Mouse (Mus musculus) intestine, embryonic 15.5 days (tissue): ENCODE results near the gene Etv6. TPM values are rescaled to one million over a fixed set of nuclear protein-coding genes. Genes with fewer than 3 reads are reported as not detected.

Source experiments
- ATAC-seq: fragments of 200-750 bp; cut with Nextera tagmentation; 2 replicates; pipeline ENCODE4 v1.8.0; 2017; ENCODE audit warnings: moderate TSS enrichment, moderate library complexity
- H3K27ac ChIP-seq: fragments of 300-500 bp; sonication (generic); 2 replicates; pipeline ENCODE4 v1.5.1; 2015; ENCODE audit warnings: mild to moderate bottlenecking, inconsistent platforms
- H3K27me3 ChIP-seq: fragments of 300-500 bp; sonication (generic); replicated peaks from 2 replicates; pipeline ENCODE4 v1.6.1; 2015; ENCODE audit warnings: inconsistent platforms
- H3K36me3 ChIP-seq: fragments of 300-500 bp; sonication (generic); 2 replicates; pipeline ENCODE4 v1.6.1; 2015; ENCODE audit warnings: inconsistent platforms
- H3K4me1 ChIP-seq: fragments of 300-500 bp; sonication (generic); replicated peaks from 2 replicates; pipeline ENCODE4 v1.6.1; 2015; ENCODE audit warnings: inconsistent platforms
- H3K4me2 ChIP-seq: fragments of 300-500 bp; sonication (generic); replicated peaks from 2 replicates; pipeline ENCODE4 v1.6.1; 2015; ENCODE audit warnings: mild to moderate bottlenecking, inconsistent platforms
- H3K4me3 ChIP-seq: fragments of 300-500 bp; sonication (generic); replicated peaks from 2 replicates; pipeline ENCODE4 v1.5.1; 2015; ENCODE audit warnings: inconsistent platforms
- H3K9ac ChIP-seq: fragments of 300-500 bp; sonication (generic); 2 replicates; pipeline ENCODE4 v1.6.1; 2015; ENCODE audit warnings: inconsistent platforms
- H3K9me3 ChIP-seq: fragments of 300-500 bp; sonication (generic); 2 replicates; pipeline ENCODE4 v1.6.1; 2016; ENCODE audit warnings: inconsistent platforms
- WGBS: fragments of 180-500 bp; shearing (Covaris S2); methylation state at CpG from one replicate; pipeline ENCODE4 v1.1.7; 2015; 5-methylcytosine and 5-hydroxymethylcytosine counted together
- polyA plus RNA-seq: library from polyadenylated mRNA; unstranded; fragments of >200 nt; fragmentation: Nextera tagmentation; extraction: Ambion mirVana; gene quantifications from 2 replicates; pipeline ENCODE4 v1.2.1, GENCODE M21; 2015

Gene Etv6
- polyA plus RNA-seq, 1 experiment from 2014 or later: 12.5 TPM

DNA sequence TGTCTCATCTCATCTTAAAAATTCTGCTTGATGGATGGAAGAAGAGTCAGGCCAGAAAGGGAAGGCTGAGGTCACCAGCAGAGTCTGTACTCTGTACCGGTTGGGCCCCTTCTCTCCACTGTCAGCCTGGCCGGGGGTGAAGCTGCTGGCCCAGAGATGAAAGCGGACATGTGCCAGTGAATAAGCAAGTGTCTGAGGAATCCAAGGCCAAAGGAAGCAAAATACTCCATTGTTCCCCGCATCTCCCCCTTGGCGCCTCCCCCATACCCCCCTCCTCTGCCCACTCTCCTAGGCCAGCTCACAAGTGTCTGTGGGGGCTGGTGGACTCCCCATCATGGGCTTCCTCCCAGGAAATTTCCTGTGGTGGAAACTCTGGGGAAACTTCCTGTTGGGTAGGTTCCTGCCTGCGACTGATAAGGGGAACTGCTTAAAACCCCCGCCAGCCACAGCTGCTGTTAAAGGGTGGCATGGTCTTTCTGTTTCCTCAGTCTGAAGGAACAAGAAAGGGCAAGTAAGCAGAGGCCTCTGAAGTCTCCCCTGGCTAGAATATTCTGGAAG lies 154.2 kb downstream of the Etv6 start:
- H3K36me3 ChIP-seq: no peaks in the 10 kb centered on the region
- H3K27me3 ChIP-seq: no peaks in the 10 kb centered on the region
- H3K27ac ChIP-seq: peak overlapping the region; percentile 81
- no peak overlapping the region for H3K9ac ChIP-seq
- H3K4me3 ChIP-seq: no peak overlapping the region
- peaks cover 18% of the 10 kb centered on the region for H3K4me1 ChIP-seq
- WGBS: 37% methylated on average over 7 of the region's 7 CpGs
- H3K9me3 ChIP-seq: no peaks in the 10 kb centered on the region
- peak; percentile 66 for ATAC-seq
- H3K4me2 ChIP-seq: no peak overlapping the region

DNA sequence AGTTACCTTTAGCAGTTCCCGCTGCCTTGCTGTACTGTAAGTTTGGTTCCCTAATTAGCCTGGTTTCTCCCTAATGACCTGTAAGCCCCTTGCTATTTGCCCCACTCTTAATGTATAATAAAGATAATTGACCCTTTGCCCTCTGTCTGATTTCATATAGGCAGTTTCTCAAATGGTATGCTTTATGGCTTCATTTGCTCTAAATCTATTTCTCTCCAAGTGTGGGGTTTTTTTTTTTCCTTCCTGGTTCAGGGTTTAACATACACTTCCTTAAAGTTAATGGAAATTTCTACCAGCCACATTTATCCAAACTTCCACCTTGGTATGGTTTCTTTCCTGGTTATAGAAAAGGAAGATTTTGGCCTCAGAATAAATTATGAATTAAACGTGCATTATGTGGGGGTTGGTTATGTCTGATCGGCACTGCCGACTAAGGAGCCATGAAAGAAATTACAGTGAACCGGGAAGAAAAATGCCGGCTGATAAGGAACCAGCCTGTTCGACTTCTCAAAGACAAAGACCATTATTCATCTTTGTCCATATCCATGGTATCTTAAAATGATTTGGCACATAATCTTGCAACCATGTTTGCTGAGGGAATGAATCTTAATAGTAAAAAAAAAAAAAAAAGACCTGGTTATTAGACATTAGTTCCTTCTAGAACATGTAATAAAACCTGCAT lies 155.2 kb downstream of the Etv6 start:
- H3K27me3 ChIP-seq: no peaks in the 10 kb centered on the region
- no peak overlapping the region for H3K9ac ChIP-seq
- H3K4me1 ChIP-seq: peaks cover 18% of the 10 kb centered on the region
- no peaks in the 10 kb centered on the region for H3K9me3 ChIP-seq
- no peaks in the 10 kb centered on the region for H3K36me3 ChIP-seq
- WGBS: 48% methylated on average over 7 of the region's 7 CpGs
- H3K4me2 ChIP-seq: no peak overlapping the region
- peak overlapping the region; percentile 81; the same call in 1 of the 2 replicates for H3K27ac ChIP-seq
- H3K4me3 ChIP-seq: no peak overlapping the region
- ATAC-seq: peak; percentile 53

DNA sequence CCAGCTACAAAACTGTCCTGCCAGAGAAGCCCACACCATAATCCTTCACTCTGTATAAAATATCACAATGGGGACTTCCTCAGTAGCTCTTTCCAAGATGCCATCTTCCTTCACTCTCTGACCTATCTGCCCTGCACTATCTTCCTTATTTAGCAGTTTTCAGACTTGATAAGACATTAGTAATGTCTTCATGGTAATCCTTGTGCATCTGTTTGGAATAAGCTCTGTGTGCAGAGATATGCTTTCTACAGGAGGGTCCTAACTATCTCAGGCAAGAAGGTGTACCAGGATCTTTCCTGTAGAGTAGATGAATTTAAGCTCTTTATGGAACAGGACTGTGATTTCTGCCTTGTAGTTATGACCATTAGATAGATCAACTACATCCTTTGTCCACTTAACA lies 157.2 kb downstream of the Etv6 start:
- H3K9ac ChIP-seq: no peak overlapping the region
- no peak for ATAC-seq
- no peak overlapping the region for H3K4me2 ChIP-seq
- H3K4me1 ChIP-seq: peaks cover 18% of the 10 kb centered on the region
- no peak overlapping the region for H3K27ac ChIP-seq
- H3K36me3 ChIP-seq: no peaks in the 10 kb centered on the region
- H3K27me3 ChIP-seq: no peaks in the 10 kb centered on the region
- no peak overlapping the region for H3K4me3 ChIP-seq
- no peaks in the 10 kb centered on the region for H3K9me3 ChIP-seq

DNA sequence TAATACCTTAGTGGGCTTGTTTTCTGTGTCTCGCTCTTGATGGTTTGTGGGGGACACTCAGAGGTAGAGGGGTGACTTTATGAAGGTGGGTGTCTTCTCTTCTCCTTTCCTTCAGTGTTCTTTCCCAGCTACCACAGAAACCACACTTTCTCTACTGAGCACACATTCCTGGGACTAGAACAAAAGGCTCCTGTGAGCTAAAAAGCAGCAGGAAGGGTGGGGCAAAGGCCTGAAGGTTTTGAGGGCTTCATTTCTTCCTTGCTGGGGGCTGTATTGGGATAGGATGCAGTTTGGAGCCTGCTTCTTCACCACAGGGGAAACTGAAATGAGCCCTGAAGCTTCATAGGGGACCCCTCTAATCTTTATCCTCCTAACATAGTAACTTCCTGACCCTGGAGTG lies 164.4 kb downstream of the Etv6 start:
- WGBS: 89% methylated on average over 1 of the region's 1 CpGs
- H3K4me1 ChIP-seq: peaks cover 9% of the 10 kb centered on the region; the same call in 1 of the 2 replicates
- no peak overlapping the region for H3K27ac ChIP-seq

DNA sequence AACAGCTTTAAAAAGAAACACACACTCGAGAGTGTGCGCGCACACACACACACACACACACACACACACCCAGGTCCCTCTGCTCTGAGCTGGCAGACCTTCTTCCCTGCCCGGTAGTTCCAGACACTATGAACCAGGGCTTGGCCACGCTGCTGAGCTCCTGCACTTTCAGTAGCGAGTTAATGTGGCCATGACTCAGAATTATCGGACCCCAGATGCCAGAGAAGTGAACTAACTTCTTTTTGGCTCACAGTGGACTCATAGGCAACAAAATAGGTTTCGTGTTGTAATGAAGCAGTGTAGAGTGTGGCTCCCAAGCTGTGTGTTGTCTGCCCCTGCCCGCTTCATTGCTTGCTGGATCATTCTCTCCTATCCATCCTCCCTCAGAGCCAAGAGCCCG lies 165.1 kb downstream of the Etv6 start:
- Histone ChIP-seq H3K9ac (no peak overlapping the region), H3K4me2 (no peak overlapping the region), H3K27ac (no peak overlapping the region), H3K4me1 (peaks cover 9% of the 10 kb centered on the region; the same call in 1 of the 2 replicates), H3K36me3 (no peaks in the 10 kb centered on the region), H3K9me3 (no peaks in the 10 kb centered on the region), H3K27me3 (no peaks in the 10 kb centered on the region), H3K4me3 (no peak overlapping the region)
- 78% methylated on average over 10 of the region's 10 CpGs for WGBS
- no peak for ATAC-seq

More for the DNA sequence above, 164.4 kb downstream of the Etv6 start:
- no peak overlapping the region for H3K4me3 ChIP-seq
- H3K27me3 ChIP-seq: no peaks in the 10 kb centered on the region
- no peak for ATAC-seq
- H3K36me3 ChIP-seq: no peaks in the 10 kb centered on the region
- no peak overlapping the region for H3K4me2 ChIP-seq
- H3K9me3 ChIP-seq: no peaks in the 10 kb centered on the region
- H3K9ac ChIP-seq: no peak overlapping the region

DNA sequence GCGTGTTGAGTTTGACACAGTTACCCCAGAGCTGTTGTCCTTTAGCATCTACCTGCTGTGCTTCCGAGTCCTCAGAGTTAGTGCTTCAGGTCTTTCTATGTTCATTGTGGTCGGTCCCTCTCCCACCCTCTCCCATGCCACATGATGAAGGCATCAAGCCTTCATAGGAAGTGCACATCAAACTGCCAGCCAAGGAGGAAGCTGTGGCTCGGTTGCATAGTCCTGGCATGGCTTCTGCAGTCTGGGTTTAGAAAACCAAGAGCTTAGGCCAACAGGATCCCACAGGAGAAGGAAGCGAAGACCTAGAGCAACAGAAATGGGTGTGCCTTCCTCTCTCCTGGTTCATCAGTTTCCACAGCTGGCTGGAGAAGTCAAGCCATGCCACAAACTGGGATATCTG lies 166.7 kb downstream of the Etv6 start:
- 94% methylated on average over 5 of the region's 5 CpGs for WGBS
- no peaks in the 10 kb centered on the region for H3K27me3 ChIP-seq
- H3K4me2 ChIP-seq: no peak overlapping the region
- no peaks in the 10 kb centered on the region for H3K9me3 ChIP-seq
- H3K9ac ChIP-seq: no peak overlapping the region
- peaks cover 11% of the 10 kb centered on the region; the same call in 1 of the 2 replicates for H3K4me1 ChIP-seq
- H3K36me3 ChIP-seq: no peaks in the 10 kb centered on the region
- ATAC-seq: no peak
- no peak overlapping the region for H3K4me3 ChIP-seq
- no peak overlapping the region for H3K27ac ChIP-seq

DNA sequence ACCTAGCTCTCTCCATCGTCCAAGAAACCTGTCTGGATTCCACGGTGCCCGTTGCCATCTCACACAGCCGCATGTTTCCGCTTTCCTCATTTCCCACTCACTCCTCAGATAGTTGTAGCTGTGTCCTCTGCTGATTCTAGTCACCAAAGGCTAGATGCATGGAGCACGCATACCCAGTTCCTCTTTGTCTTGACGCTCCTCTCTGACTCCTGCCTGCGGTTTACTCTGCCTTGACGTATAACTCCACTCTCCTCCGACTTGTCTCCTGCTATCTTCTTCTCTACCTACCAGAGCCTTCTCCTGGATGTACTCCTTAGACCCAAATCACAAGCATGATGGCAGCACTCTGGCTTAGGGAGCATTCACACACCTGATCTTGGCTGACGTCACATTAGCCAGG lies 169.7 kb downstream of the Etv6 start:
- 93% methylated on average over 11 of the region's 11 CpGs for WGBS

DNA sequence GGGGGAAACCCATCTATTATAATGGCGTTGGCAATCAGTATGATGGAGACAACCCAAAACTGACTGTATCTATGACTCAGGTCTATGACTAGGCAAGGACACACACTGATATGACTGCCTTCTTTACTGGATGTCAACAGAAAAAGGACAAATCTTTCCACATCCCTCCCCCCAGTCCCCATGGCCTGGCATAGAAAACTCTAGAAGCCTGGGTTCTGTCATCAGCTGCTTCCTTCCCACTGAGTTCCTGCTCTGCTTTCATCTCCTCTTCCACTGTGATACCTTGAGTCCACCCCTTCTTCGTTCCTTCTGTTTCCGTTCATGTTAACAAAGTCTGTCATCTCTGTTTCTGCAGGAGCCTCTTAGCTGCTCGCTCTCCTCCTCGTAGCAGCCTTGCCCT lies 170.2 kb downstream of the Etv6 start:
- Histone ChIP-seq H3K27me3 (no peaks in the 10 kb centered on the region), H3K36me3 (no peaks in the 10 kb centered on the region), H3K4me3 (no peak overlapping the region), H3K9ac (no peak overlapping the region), H3K4me2 (no peak overlapping the region), H3K4me1 (peaks cover 15% of the 10 kb centered on the region), H3K27ac (no peak overlapping the region), H3K9me3 (no peaks in the 10 kb centered on the region)
- no peak for ATAC-seq
- WGBS: 51% methylated on average over 5 of the region's 5 CpGs

More for the DNA sequence above, 169.7 kb downstream of the Etv6 start:
- Histone ChIP-seq H3K4me1 (peaks cover 15% of the 10 kb centered on the region), H3K4me2 (no peak overlapping the region), H3K9me3 (no peaks in the 10 kb centered on the region), H3K27ac (no peak overlapping the region), H3K36me3 (no peaks in the 10 kb centered on the region), H3K4me3 (no peak overlapping the region), H3K9ac (no peak overlapping the region), H3K27me3 (no peaks in the 10 kb centered on the region)
- no peak for ATAC-seq

DNA sequence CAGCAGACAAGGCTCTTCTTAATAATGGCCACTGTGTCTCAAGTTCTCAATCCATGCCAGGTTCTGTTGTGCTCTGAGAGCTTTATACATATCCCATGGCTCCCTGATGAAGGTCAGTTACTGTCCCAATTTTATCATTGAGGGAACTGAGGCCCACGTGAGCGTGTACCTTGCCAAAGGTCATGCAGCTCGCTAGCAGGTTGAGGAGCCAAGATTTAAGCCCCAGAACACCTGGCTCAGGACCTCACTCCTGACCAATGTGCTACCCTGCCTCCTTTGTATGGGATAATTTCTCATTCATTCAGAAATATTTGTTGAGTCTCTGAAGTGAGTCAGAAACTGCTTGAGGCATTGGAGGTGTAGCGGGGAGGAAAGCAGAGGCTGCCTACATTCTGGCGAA lies 170.8 kb downstream of the Etv6 start:
- Histone ChIP-seq H3K4me3 (no peak overlapping the region), H3K4me2 (no peak overlapping the region), H3K27me3 (no peaks in the 10 kb centered on the region), H3K4me1 (peaks cover 15% of the 10 kb centered on the region), H3K27ac (no peak overlapping the region), H3K36me3 (no peaks in the 10 kb centered on the region), H3K9ac (no peak overlapping the region), H3K9me3 (no peaks in the 10 kb centered on the region)
- 84% methylated on average over 5 of the region's 5 CpGs for WGBS
- no peak for ATAC-seq

DNA sequence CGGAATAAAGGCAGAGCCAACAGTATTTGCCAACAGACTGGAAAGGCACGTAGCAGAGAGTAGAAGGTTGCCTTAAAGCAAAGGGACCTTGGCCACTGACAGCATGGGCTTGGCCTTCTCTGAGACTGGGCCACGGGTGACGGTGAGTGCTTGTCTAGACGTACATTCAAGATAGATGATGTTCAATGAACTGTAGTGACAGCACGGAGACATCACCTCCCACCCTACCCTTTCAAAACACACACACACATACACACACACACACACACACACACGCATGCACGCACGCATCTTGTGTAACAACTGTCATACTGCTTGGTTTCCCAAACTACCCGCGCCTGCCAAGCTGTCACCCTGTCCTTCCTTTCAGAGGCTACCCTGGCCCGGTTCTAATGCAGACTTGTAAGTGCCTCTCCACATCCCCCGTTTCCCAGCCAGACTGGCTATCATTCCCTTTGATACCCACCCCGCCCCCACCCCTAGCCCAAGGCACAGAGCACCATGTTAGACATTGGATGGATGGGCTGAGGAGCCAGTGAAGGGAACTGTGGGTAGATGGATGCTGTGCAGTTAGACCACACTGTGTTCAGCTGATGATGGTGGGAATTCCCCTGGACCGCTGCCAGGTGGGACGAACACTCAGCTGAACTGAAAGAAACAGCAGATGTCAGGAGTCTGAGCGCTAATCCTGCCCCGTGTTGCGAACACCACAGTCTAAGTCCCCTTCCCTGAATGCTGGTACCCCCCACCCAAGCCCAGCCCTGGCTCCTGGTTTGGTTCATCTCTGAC lies 172.1 kb downstream of the Etv6 start:
- H3K4me2 ChIP-seq: peak overlapping the region; percentile 35
- peak overlapping the region; percentile 17; the same call in 1 of the 2 replicates for H3K27ac ChIP-seq

DNA sequence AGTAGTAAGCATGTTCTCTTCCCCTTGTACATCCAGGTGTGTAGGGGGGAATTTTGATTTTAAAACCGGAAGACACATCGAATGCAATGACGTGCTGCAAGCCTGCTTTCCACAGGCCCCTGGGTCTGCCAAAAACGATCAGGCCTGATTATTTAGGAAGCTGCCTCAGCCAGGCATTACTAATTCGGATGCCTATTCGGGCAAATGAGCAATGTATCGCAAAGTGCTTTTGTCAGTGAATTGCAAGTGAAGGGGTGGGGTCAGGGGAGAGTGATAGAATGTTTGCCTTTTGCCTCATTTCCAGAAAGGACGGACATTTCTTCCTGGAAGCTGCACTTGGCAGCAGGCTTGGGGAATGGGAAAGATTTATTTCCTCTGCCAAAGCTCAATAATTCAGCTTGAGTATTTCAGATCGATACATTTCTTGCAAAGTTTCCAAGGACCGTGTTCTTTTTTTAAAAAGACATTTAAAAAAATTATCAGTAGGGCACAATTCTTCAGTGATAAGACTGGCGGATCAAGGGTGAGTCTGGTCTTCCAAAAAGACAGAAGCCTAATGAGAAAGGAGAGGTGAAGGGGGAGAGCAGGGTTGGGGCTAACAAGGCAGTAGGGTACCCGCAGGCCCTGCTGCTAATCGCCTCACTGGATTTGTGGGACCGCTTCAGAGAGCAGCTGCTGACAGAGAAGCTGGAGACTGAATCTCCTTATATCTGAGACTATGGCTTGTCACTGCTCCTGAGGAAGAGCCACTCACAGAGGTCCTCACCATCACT lies 172.9 kb downstream of the Etv6 start:
- Histone ChIP-seq H3K4me2 (peak overlapping the region; percentile 35), H3K27me3 (no peaks in the 10 kb centered on the region), H3K36me3 (no peaks in the 10 kb centered on the region), H3K27ac (peak overlapping the region; percentile 17; the same call in 1 of the 2 replicates), H3K9ac (0 out of 2 replicates have a peak overlapping the region, but pooled peaks have one; percentile 5), H3K4me1 (peaks cover 15% of the 10 kb centered on the region), H3K9me3 (no peaks in the 10 kb centered on the region), H3K4me3 (no peak overlapping the region)
- peak; percentile 26; the same call in 1 of the 2 replicates for ATAC-seq
- 54% methylated on average over 14 of the region's 14 CpGs for WGBS

More for the DNA sequence above, 172.1 kb downstream of the Etv6 start:
- peak overlapping the region; percentile 5; the same call in 1 of the 2 replicates for H3K9ac ChIP-seq
- H3K4me3 ChIP-seq: no peak overlapping the region
- no peaks in the 10 kb centered on the region for H3K27me3 ChIP-seq
- H3K9me3 ChIP-seq: no peaks in the 10 kb centered on the region
- no peaks in the 10 kb centered on the region for H3K36me3 ChIP-seq
- peak; percentile 67 for ATAC-seq
- H3K4me1 ChIP-seq: peaks cover 15% of the 10 kb centered on the region
- 73% methylated on average over 19 of the region's 19 CpGs for WGBS
